Mouse (Mus musculus) liver, embryonic 16.5 days (tissue): ENCODE measurements around the gene Trp63. TPM values are rescaled to one million over a fixed set of nuclear protein-coding genes. Genes with fewer than 3 reads are reported as not detected.

ENCODE experiments used
- ATAC-seq: fragments of 200-750 bp; cut with Nextera tagmentation; 2 replicates; pipeline ENCODE4 v1.8.0; 2017; ENCODE audit warnings: low read depth, mild to moderate bottlenecking, moderate number of reproducible peaks, moderate library complexity
- H3K27ac ChIP-seq: fragments of 300-500 bp; sonication (generic); 2 replicates; pipeline ENCODE4 v1.5.1; 2014; ENCODE audit warnings: mild to moderate bottlenecking, low read length
- H3K27me3 ChIP-seq: fragments of 300-500 bp; sonication (generic); 2 replicates; pipeline ENCODE4 v1.6.1; 2014; ENCODE audit warnings: low read depth, low read length, mixed read lengths; ENCODE audit not compliant: control insufficient read depth, insufficient read depth
- H3K36me3 ChIP-seq: fragments of 300-500 bp; sonication (generic); 2 replicates; pipeline ENCODE4 v1.6.1; 2014; ENCODE audit warnings: mild to moderate bottlenecking; ENCODE audit not compliant: control insufficient read depth, insufficient read depth
- H3K4me1 ChIP-seq: fragments of 300-500 bp; sonication (generic); 2 replicates; pipeline ENCODE4 v1.6.1; 2014; ENCODE audit warnings: low read depth, low read length, mixed read lengths; ENCODE audit not compliant: control insufficient read depth
- H3K4me2 ChIP-seq: fragments of 300-500 bp; sonication (generic); 2 replicates; pipeline ENCODE4 v1.6.1; 2014; ENCODE audit warnings: low read depth, low read length, mixed read lengths
- H3K4me3 ChIP-seq: fragments of 300-500 bp; sonication (generic); 2 replicates; pipeline ENCODE4 v1.5.1; 2014; ENCODE audit warnings: low read depth, mild to moderate bottlenecking, low read length
- H3K9ac ChIP-seq: fragments of 300-500 bp; sonication (generic); 2 replicates; pipeline ENCODE4 v1.6.1; 2014; ENCODE audit warnings: low read depth, low read length
- H3K9me3 ChIP-seq: fragments of 300-500 bp; sonication (generic); replicated peaks from 2 replicates; pipeline ENCODE4 v1.6.1; 2016; ENCODE audit warnings: low read length; ENCODE audit not compliant: control insufficient read depth
- WGBS: fragments of 180-500 bp; shearing (Covaris S2); extraction: QIAGEN DNeasy Blood & Tissue Kit; methylation state at CpG from one replicate; pipeline ENCODE4 v1.1.7; 2014; ENCODE audit not compliant: insufficient replicate concordance; 5-methylcytosine and 5-hydroxymethylcytosine counted together
- polyA plus RNA-seq: library from polyadenylated mRNA; unstranded; fragments of >200 nt; fragmentation: Nextera tagmentation; extraction: Ambion mirVana; gene quantifications from 2 replicates; pipeline ENCODE4 v1.2.1, GENCODE M21; 2015

Trp63 gene
- polyA plus RNA-seq, 1 experiment from 2014 or later: 0.04 TPM

- WGBS: 67% methylated on average over 2 of the region's 2 CpGs
- Histone ChIP-seq H3K27ac (no peak overlapping the region), H3K9me3 (no peaks in the 10 kb centered on the region), H3K4me2 (no peak overlapping the region), H3K9ac (no peak overlapping the region), H3K4me1 (no peaks in the 10 kb centered on the region), H3K27me3 (no peaks in the 10 kb centered on the region), H3K36me3 (no peaks in the 10 kb centered on the region), H3K4me3 (no peak overlapping the region)
- ATAC-seq: no peak
These were observed 17.7 kb downstream of the Trp63 start for GRCm38 (mm10) chr16:25701252-25701651.

- no peak overlapping the region for H3K4me2 ChIP-seq
- H3K4me3 ChIP-seq: no peak overlapping the region
- no peaks in the 10 kb centered on the region for H3K4me1 ChIP-seq
- H3K27me3 ChIP-seq: no peaks in the 10 kb centered on the region
- H3K9me3 ChIP-seq: no peaks in the 10 kb centered on the region
- ATAC-seq: no peak
- H3K27ac ChIP-seq: no peak overlapping the region
- no peaks in the 10 kb centered on the region for H3K36me3 ChIP-seq
- no peak overlapping the region for H3K9ac ChIP-seq
These were observed 22.7 kb downstream of the Trp63 start for GRCm38 (mm10) chr16:25706260-25706659.

- Histone ChIP-seq H3K36me3 (no peaks in the 10 kb centered on the region), H3K4me1 (no peaks in the 10 kb centered on the region), H3K4me3 (no peak overlapping the region), H3K9me3 (no peaks in the 10 kb centered on the region), H3K4me2 (no peak overlapping the region), H3K27me3 (no peaks in the 10 kb centered on the region), H3K9ac (no peak overlapping the region), H3K27ac (no peak overlapping the region)
- WGBS: 69% methylated on average over 3 of the region's 3 CpGs
- no peak for ATAC-seq
These were observed 32.2 kb downstream of the Trp63 start for GRCm38 (mm10) chr16:25715790-25716189.

- Histone ChIP-seq H3K27me3 (no peaks in the 10 kb centered on the region), H3K4me2 (no peak overlapping the region), H3K4me1 (no peaks in the 10 kb centered on the region), H3K9me3 (no peaks in the 10 kb centered on the region), H3K4me3 (no peak overlapping the region), H3K27ac (no peak overlapping the region), H3K36me3 (no peaks in the 10 kb centered on the region), H3K9ac (no peak overlapping the region)
- 49% methylated on average over 5 of the region's 5 CpGs for WGBS
- ATAC-seq: no peak
These were observed 39.6 kb downstream of the Trp63 start for GRCm38 (mm10) chr16:25723131-25723530.

GRCm38 (mm10) chr16:25727001-25727400 is 43.4 kb downstream of the Trp63 start:
- Histone ChIP-seq H3K27ac (no peak overlapping the region), H3K4me1 (no peaks in the 10 kb centered on the region), H3K9me3 (no peaks in the 10 kb centered on the region), H3K27me3 (no peaks in the 10 kb centered on the region), H3K36me3 (no peaks in the 10 kb centered on the region), H3K9ac (no peak overlapping the region), H3K4me3 (no peak overlapping the region), H3K4me2 (no peak overlapping the region)
- 54% methylated on average over 5 of the region's 5 CpGs for WGBS
- no peak for ATAC-seq

- H3K36me3 ChIP-seq: no peaks in the 10 kb centered on the region
- H3K4me3 ChIP-seq: no peak overlapping the region
- no peaks in the 10 kb centered on the region for H3K27me3 ChIP-seq
- no peak overlapping the region for H3K9ac ChIP-seq
- no peak for ATAC-seq
- 25% methylated on average over 7 of the region's 7 CpGs for WGBS
- no peaks in the 10 kb centered on the region for H3K4me1 ChIP-seq
- H3K9me3 ChIP-seq: no peaks in the 10 kb centered on the region
- H3K27ac ChIP-seq: no peak overlapping the region
- no peak overlapping the region for H3K4me2 ChIP-seq
These were observed 44.5 kb downstream of the Trp63 start for GRCm38 (mm10) chr16:25727957-25728506.

- Histone ChIP-seq H3K27ac (no peak overlapping the region), H3K4me2 (no peak overlapping the region), H3K27me3 (no peaks in the 10 kb centered on the region), H3K4me1 (no peaks in the 10 kb centered on the region), H3K36me3 (no peaks in the 10 kb centered on the region), H3K9ac (no peak overlapping the region), H3K4me3 (no peak overlapping the region), H3K9me3 (no peaks in the 10 kb centered on the region)
- 48% methylated on average over 3 of the region's 3 CpGs for WGBS
- no peak for ATAC-seq
These were observed 53.3 kb downstream of the Trp63 start for GRCm38 (mm10) chr16:25736912-25737311.

GRCm38 (mm10) chr16:25737623-25738050 is 54.1 kb downstream of the Trp63 start:
- WGBS: 63% methylated on average over 6 of the region's 6 CpGs
- no peak overlapping the region for H3K4me3 ChIP-seq
- no peak overlapping the region for H3K4me2 ChIP-seq
- H3K9me3 ChIP-seq: no peaks in the 10 kb centered on the region
- H3K9ac ChIP-seq: no peak overlapping the region
- no peaks in the 10 kb centered on the region for H3K27me3 ChIP-seq
- no peaks in the 10 kb centered on the region for H3K36me3 ChIP-seq
- no peak overlapping the region for H3K27ac ChIP-seq
- H3K4me1 ChIP-seq: no peaks in the 10 kb centered on the region
- ATAC-seq: no peak

GRCm38 (mm10) chr16:25746807-25747206 is 63.2 kb downstream of the Trp63 start:
- H3K9ac ChIP-seq: no peak overlapping the region
- H3K9me3 ChIP-seq: no peaks in the 10 kb centered on the region
- H3K27me3 ChIP-seq: no peaks in the 10 kb centered on the region
- H3K4me3 ChIP-seq: no peak overlapping the region
- H3K36me3 ChIP-seq: no peaks in the 10 kb centered on the region
- no peaks in the 10 kb centered on the region for H3K4me1 ChIP-seq
- H3K27ac ChIP-seq: no peak overlapping the region
- ATAC-seq: no peak
- H3K4me2 ChIP-seq: no peak overlapping the region
- 49% methylated on average over 3 of the region's 3 CpGs for WGBS
